Mouse (Mus musculus) hindbrain, embryonic 11.5 days (tissue): ENCODE data around the gene Urm1. TPM values are rescaled to one million over a fixed set of nuclear protein-coding genes. Genes with fewer than 3 reads are reported as not detected.
"Not testable (repeated sequence)": the region's sequence is repeated elsewhere in the genome, so short reads cannot be mapped to it uniquely, and the experiment has no call there.

Experiments used
- ATAC-seq: fragments of 200-750 bp; cut with Nextera tagmentation; 2 replicates; pipeline ENCODE4 v1.8.0; 2017; ENCODE audit warnings: mild to moderate bottlenecking, moderate TSS enrichment, moderate library complexity; ENCODE audit not compliant: low FRiP score
- DNase-seq: peaks from one replicate; pipeline ENCODE4 v3.0.0-alpha.2; 2015; ENCODE audit warnings: low spot score
- H3K27ac ChIP-seq: fragments of 300-500 bp; sonication (generic); 2 replicates; pipeline ENCODE4 v1.5.1; 2014; ENCODE audit warnings: mild to moderate bottlenecking, low read depth, low read length
- H3K27me3 ChIP-seq: fragments of 300-500 bp; sonication (generic); 2 replicates; pipeline ENCODE4 v1.6.1; 2014; ENCODE audit warnings: mild to moderate bottlenecking, low read length, moderate library complexity, mixed read lengths; ENCODE audit not compliant: control insufficient read depth, insufficient read depth
- H3K36me3 ChIP-seq: fragments of 300-500 bp; sonication (generic); 2 replicates; pipeline ENCODE4 v1.6.1; 2014; ENCODE audit warnings: mild to moderate bottlenecking, low read length, moderate library complexity, mixed read lengths; ENCODE audit not compliant: control insufficient read depth, insufficient read depth
- H3K4me1 ChIP-seq: fragments of 300-500 bp; sonication (generic); replicated peaks from 2 replicates; pipeline ENCODE4 v1.6.1; 2014; ENCODE audit warnings: low read length, mixed read lengths; ENCODE audit not compliant: control insufficient read depth, insufficient read depth
- H3K4me2 ChIP-seq: fragments of 300-500 bp; sonication (generic); replicated peaks from 2 replicates; pipeline ENCODE4 v1.6.1; 2014; ENCODE audit warnings: mild to moderate bottlenecking, low read depth, low read length
- H3K4me3 ChIP-seq: fragments of 300-500 bp; sonication (generic); 2 replicates; pipeline ENCODE4 v1.5.1; 2014; ENCODE audit warnings: low read depth, low read length
- H3K9ac ChIP-seq: fragments of 300-500 bp; sonication (generic); 2 replicates; pipeline ENCODE4 v1.6.1; 2014; ENCODE audit warnings: low read depth, low read length
- H3K9me3 ChIP-seq: fragments of 300-500 bp; sonication (generic); 2 replicates; pipeline ENCODE4 v1.6.1; 2016; ENCODE audit warnings: low read length; ENCODE audit not compliant: control insufficient read depth
- WGBS: fragments of 180-500 bp; shearing (Covaris S2); extraction: QIAGEN DNeasy Blood & Tissue Kit; methylation state at CpG from one replicate; pipeline ENCODE4 v1.1.7; 2014; 5-methylcytosine and 5-hydroxymethylcytosine counted together
- polyA plus RNA-seq: library from polyadenylated mRNA; unstranded; fragments of >200 nt; fragmentation: Nextera tagmentation; extraction: Ambion mirVana; gene quantifications from 2 replicates; pipeline ENCODE4 v1.2.1, GENCODE M21; 2014

Urm1 gene
- polyA plus RNA-seq, 1 experiment from 2014 or later = 17.4 TPM

DNA sequence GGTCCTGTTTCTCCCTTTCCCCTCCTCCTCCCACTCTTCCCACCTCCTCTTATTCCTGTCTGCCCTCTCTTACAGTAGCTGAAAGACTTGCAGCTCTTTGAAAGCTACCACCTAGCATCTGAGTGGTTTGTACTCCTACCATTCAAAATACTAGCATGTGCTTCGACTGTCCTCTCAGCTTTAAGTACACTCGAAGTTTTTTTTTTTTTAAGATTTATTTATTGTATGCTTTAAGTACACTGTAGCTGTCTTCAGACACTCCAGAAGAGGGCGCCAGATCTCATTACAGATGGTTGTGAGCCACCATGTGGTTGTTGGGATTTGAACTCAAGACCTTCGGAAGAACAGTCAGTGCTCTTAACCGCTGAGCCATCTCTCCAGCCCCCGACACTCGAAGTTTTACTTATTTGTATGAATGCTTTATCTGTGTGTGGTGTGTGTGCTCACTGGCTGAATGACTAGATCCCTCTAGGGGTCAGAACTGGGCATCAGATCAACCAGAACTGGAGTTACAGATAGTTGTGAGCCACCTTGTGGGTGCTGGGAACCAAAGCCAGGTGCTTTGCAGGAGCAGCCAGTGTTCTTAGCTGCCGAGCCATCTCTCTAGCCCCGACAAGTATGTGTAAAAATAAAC, 66.9 kb downstream of the Urm1 start:
- H3K4me1 ChIP-seq, H3K27me3 ChIP-seq, ATAC-seq, H3K4me3 ChIP-seq, H3K4me2 ChIP-seq, H3K9ac ChIP-seq, DNase-seq, H3K27ac ChIP-seq, H3K9me3 ChIP-seq, H3K36me3 ChIP-seq: not testable (repeated sequence)
- 85% methylated on average over 9 of the region's 9 CpGs for WGBS

DNA sequence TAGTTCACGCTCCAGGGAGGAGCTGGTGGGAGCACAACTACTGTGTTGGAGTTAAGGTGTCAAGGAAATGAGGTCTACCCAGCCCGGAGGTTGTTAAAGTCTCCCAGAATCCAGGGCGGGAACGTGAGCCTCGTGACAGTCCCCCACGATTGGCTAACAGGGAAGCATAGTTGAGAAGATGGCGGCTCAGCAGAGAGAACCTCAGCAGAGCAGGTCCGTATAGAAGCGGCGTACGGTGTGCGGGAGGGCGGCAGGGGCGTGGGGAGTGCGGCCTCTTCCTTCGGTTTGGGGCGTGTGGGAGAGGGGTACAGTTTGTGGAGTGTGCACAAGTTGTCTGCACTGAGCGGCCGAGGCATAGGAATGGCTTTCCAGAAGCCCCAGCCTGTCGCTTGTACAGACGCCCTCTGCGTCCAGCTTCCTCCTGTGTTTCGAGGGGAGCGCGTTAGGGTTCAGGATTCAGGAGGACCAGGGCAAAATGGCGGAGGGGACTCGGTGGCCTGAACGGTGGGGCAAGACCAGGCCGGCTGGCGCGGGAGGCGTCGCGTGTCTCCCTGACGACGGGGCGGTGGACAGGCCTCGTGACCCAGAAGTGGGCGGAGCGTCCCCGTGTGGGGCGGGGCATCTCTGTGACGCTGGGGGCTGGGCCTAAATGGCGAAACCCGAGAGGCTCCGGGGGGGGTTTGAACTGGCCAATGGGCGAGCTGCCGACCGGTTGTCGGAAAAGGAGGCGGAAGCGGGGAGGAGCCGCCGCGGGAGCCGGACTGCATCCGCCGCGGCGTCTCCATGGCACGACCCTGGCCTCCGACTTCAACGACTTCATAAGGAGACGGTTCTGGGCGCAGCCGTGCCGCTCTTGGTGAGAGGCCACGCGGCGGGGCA, 69.4 kb downstream of the Urm1 start, which contains the start of gene Odf2:
Gene Odf2 (plus strand): TSS at position 156 of the 879 bp plus-strand sequence.
- Histone ChIP-seq H3K4me1 (peaks cover 3% of the 10 kb centered on the region; the same call in 1 of the 2 replicates), H3K4me2 (peak within 1 kb of the TSS; percentile 92), H3K9me3 (no peaks in the 10 kb centered on the region), H3K9ac (peak within 1 kb of the TSS; percentile 95), H3K27me3 (no peaks in the 10 kb centered on the region), H3K27ac (peak within 1 kb of the TSS; percentile 91), H3K36me3 (peaks cover 13% of the 10 kb centered on the region), H3K4me3 (peak within 1 kb of the TSS; percentile 79)
- DNase-seq (peak; percentile 100), ATAC-seq (peak; percentile 91)
- WGBS = under 1% methylated on average over 64 of the region's 70 CpGs

DNA sequence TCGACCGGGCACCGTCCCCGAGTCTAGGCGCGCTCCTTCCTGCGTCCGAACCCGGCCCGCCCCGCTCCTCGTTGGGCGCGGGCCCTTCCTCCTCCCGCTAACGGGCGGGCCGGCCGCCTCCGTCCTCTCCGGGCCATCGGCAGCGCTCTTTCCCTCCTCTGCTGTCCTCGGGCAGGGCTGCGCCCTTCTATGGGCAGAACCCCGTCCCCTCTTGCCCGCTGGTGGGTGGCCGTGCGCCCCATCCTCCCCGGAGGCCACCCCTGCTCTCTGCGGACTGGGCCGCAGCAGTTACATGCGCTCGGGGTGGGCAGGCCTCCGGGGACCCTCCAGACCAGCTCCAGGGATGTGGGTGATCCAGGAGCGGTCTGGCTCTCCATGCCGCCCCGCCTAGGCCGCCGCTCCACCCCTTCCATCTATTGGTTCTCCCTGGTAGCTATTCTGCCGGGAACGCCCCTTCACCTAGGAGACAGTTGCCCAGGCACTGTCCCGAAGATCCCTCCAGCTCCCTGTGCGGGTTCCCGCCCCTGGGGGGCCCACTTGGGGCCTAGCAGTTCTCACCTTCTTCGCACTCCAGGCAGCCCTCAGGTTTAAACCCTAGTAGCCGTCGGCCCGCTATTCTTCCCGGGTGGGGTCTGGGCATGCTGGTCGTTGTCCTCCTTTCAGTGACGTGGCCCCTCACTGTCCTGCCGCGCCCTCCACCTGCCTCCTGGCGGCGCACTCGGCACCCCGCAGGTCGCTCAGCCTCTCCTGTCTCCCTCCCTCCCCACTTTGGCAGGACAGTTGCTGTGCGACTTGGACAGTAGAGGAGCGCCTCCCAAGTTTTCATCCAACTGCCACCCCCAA, 70.3 kb downstream of the Urm1 start:
- Histone ChIP-seq H3K27me3 (no peaks in the 10 kb centered on the region), H3K4me3 (peak overlapping the region; percentile 79), H3K27ac (peak overlapping the region; percentile 91), H3K9me3 (no peaks in the 10 kb centered on the region), H3K4me2 (peak overlapping the region; percentile 92), H3K36me3 (peaks cover 17% of the 10 kb centered on the region), H3K4me1 (peaks cover 3% of the 10 kb centered on the region; the same call in 1 of the 2 replicates), H3K9ac (peak overlapping the region; percentile 95)
- WGBS = under 1% methylated on average over 54 of the region's 61 CpGs
- ATAC-seq (peak; percentile 91), DNase-seq (peak; percentile 87)

DNA sequence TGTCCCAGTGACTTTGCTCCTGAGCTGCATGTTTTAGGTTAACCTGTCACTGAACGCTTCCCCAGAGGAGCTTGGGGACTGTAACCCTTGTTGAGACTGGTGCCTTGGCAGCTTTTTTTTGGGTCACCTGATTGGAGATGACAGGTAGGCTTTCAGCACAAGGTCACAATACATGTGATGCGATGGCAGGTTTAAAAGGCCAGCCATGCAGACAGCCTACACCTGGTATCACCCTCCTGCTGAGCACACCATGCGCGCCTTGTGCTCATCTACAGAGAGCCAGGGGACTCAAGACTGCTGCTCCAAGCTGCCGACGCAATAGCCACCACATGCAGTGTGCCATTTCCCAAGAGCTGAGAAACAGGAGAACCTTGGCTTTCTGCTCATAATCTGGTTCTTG, 71.9 kb downstream of the Urm1 start:
- no peak overlapping the region for H3K4me2 ChIP-seq
- no peak overlapping the region for H3K27ac ChIP-seq
- no peak overlapping the region for H3K4me3 ChIP-seq

More for the DNA sequence above, 71.9 kb downstream of the Urm1 start:
- no peak for ATAC-seq
- 93% methylated on average over 6 of the region's 6 CpGs for WGBS
- Histone ChIP-seq H3K9me3 (no peaks in the 10 kb centered on the region), H3K27me3 (no peaks in the 10 kb centered on the region), H3K9ac (no peak overlapping the region), H3K36me3 (peaks cover 20% of the 10 kb centered on the region), H3K4me1 (peaks cover 3% of the 10 kb centered on the region; the same call in 1 of the 2 replicates)
- DNase-seq = no peak

Other genes with a start within 250 kb of the Urm1 start
- 13.3 and 14.3 TPM in 2 replicates for gene Rapgef1, start 200.4 kb upstream of the Urm1 start, polyA plus RNA-seq
- not detected in 2 replicates for gene Gm13420, start 68.4 kb upstream of the Urm1 start, polyA plus RNA-seq
- not detected in 2 replicates for gene Gm13547, start 60.8 kb upstream of the Urm1 start, polyA plus RNA-seq
- gene Coq4, start 32.6 kb upstream of the Urm1 start, polyA plus RNA-seq = 37.7 and 39.7 TPM in 2 replicates
- 30.2 and 32.3 TPM in 2 replicates for gene Trub2, start 31.6 kb upstream of the Urm1 start, polyA plus RNA-seq
- gene Slc27a4, start 17.4 kb upstream of the Urm1 start, polyA plus RNA-seq = 17.9 and 18.4 TPM in 2 replicates
- 16.9 and 17.1 TPM in 2 replicates for gene Cercam, start 49.1 kb downstream of the Urm1 start, polyA plus RNA-seq
- 83.2 and 89.0 TPM in 2 replicates for gene Odf2, start 69.1 kb downstream of the Urm1 start, polyA plus RNA-seq
- 55.7 and 57.4 TPM in 2 replicates for gene Gle1, start 115.4 kb downstream of the Urm1 start, polyA plus RNA-seq
- 172 and 192 TPM in 2 replicates for gene Sptan1, start 145.5 kb downstream of the Urm1 start, polyA plus RNA-seq
- 30.1 and 33.9 TPM in 2 replicates for gene Wdr34, start 228.8 kb downstream of the Urm1 start, polyA plus RNA-seq
- gene Set, start 237.3 kb downstream of the Urm1 start, polyA plus RNA-seq = 688 and 696 TPM in 2 replicates